Mouse (Mus musculus): ENCODE measurements around the gene Gm20388. TPM values are rescaled to one million over a fixed set of nuclear protein-coding genes. Genes with fewer than 3 reads are reported as not detected.

Gene Gm20388
- total RNA-seq, 2 experiments from 2014 or later: 2.4 to 2.6 TPM

DNA sequence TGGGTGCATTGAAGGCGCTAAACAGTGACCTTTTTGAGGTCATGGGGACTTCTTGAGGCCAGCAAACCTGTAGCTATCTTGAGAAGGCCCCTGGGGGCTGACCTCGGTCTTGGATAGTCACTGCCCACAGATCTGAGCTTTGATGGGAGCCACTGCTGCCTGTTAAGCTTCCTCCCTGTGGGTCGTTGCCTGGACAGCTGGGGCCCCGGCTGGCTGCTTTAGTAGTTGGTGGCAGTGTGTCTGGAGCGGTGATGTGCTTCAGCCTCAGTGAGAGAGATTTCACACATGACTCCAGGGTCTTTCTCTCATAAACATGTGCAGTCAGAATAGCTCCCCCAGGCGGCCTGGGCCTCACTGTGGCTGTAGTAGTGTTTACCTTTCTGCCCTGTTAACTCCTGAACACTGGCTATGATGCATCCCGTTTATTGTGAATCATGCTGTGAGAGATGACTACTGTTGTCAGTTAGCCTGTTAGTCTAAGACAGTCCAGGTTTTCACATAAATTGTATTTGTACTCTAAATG, 2100.5 kb downstream of the Gm20388 start:
- Histone ChIP-seq H3K27ac (peak overlapping the region; percentile 22), H3K4me3 (no peak overlapping the region)
- no peak; the same call in 1 of the 2 replicates for TF ChIP-seq CTCF (IDR thresholded peaks at IDR 0.05)
- no peak for DNase-seq (ENCODE audit: extremely low spot score in 1 of 2, low spot score in 2 of 2)
- intact Hi-C loops (cut with DNase I): no loop called here

DNA sequence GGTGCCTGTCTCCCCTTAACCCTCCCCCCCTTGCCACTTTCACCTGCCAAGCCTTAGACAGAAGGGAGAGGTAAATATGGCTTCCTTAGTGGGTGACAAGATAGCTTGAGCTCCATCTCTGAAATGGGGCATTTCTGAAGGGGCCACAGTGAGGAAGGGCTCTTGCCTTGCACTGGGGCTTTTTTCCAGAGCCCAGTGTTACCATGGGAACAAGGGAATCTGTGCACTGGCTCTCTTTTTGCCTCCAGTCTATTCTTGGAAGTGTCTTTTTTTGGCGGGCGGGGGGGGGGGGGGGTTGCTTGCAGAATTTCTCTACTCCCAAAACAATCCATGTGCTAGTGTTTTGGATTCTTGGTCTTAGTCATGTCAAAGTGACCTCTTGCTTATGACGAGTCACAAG, 2104.0 kb downstream of the Gm20388 start:
- intact Hi-C loops (cut with DNase I): no loop called here
- peak overlapping the region; percentile 22; the same call in 1 of the 2 replicates for H3K27ac ChIP-seq
- TF ChIP-seq CTCF (IDR thresholded peaks at IDR 0.05): no peak
- H3K4me3 ChIP-seq: no peak overlapping the region
- DNase-seq (ENCODE audit: extremely low spot score in 1 of 2, low spot score in 2 of 2): no peak

DNA sequence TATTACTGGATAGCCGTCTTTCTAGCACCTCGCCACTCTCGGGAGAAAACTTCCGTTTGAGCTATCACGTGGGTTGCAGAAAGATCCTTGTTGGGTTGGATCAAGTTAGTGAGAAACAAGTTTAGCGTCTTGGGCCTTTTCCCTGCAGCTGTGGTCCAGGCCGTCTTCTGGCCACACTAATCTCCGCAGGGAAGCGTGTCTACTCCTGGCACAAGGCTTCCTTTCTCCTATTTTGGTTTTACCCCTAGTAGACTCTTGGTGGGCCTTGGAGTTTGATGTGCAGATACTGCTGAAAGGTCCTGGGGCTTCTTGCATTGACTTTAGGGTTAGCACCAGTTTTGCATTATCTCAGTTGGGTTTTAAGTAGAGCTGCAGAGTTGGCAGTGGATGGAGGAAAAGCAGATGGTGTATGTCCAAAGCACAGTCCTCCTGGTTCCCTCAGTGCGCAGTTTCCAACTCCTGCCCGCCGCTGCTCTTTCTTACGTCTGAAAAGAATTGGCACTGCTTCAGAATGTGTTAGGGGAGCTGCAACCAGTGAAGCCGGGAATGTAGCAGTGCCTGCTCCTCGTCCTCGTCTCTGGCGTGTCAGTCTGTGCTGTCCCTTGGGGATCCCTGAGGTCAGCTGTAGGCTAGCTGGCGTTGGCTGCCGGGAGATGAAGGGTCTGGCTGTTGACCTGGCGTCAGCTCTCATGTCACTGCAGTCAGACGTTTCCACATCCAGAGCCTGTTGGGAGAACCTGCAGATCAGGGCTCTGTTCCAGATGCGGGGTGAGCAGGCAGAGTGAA, 2107.6 kb downstream of the Gm20388 start:
- no peak overlapping the region for H3K4me3 ChIP-seq
- peak overlapping the region; percentile 66; the same call in 1 of the 2 replicates for H3K27ac ChIP-seq
- no peak for TF ChIP-seq CTCF (IDR thresholded peaks at IDR 0.05)
- intact Hi-C loops (cut with DNase I): loop anchor here (2.0 kb wide), 1 partner anchor 67 kb away; no protein-coding TSS in a partner anchor
- no peak for DNase-seq (ENCODE audit: extremely low spot score in 1 of 2, low spot score in 2 of 2)

DNA sequence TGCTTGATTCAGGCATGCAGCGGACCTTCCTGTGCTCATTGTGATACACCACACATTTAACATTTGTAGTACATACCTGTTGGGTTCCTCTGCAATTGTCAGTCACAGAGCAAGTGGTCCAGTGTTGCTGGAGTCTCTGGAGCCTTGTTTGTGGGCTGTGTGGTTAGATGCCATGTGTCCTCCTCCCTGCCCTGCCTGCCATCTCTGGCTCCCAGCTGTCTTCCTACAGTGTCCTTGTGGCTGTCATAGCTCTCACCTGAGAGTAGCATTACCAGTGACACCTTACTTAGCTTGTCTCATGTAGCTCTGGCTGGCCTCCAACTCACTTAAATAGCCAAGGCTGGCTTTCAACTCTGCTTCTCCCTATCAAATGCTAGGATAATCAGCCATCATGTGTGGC, 2108.5 kb downstream of the Gm20388 start:
- peak overlapping the region; percentile 75; the same call in 1 of the 2 replicates for H3K27ac ChIP-seq
- no peak for TF ChIP-seq CTCF (IDR thresholded peaks at IDR 0.05)
- H3K4me3 ChIP-seq: no peak overlapping the region
- DNase-seq (ENCODE audit: extremely low spot score in 1 of 2, low spot score in 2 of 2): no peak
- intact Hi-C loops (cut with DNase I): loop anchor here (2.0 kb wide), 1 partner anchor 66 kb away; no protein-coding TSS in a partner anchor

DNA sequence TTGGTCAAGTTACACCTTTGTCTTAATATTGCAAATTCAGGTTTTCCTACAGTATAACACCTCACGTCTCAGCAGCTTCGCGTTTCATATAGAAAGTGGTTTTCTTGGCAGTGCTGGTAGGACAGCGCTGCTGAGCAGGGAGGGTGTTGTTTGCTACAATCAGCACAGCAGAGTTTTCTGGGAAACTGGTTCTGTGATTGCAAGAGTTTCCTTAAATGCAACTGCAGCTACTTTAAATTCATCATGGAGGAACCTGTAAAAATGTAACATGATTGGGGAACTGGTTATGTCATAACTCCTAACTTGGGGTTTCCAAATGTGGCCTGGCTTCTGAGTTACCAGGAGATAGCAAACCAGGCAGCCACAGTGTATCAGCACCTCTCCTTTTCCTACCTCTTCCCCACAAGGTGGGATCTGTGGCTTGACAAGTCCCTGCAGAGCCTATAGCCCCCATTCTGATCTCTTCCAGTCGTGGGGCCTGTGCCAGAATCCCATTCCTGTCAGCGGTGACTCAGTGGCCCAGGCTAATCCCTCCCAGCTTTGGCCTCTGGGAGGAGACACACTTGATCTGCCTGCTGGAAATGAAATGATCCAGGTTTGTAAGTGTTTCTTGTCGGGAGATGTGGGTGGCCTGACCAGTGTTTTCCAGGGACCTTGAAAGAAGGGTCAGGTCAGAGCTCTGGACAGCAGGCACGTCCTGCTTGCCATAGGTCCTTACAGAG, 2109.6 kb downstream of the Gm20388 start:
- intact Hi-C loops (cut with DNase I): no loop called here
- H3K4me3 ChIP-seq: no peak overlapping the region
- peak overlapping the region; percentile 75 for H3K27ac ChIP-seq
- no peak for TF ChIP-seq CTCF (IDR thresholded peaks at IDR 0.05)
- no peak for DNase-seq (ENCODE audit: extremely low spot score in 1 of 2, low spot score in 2 of 2)

DNA sequence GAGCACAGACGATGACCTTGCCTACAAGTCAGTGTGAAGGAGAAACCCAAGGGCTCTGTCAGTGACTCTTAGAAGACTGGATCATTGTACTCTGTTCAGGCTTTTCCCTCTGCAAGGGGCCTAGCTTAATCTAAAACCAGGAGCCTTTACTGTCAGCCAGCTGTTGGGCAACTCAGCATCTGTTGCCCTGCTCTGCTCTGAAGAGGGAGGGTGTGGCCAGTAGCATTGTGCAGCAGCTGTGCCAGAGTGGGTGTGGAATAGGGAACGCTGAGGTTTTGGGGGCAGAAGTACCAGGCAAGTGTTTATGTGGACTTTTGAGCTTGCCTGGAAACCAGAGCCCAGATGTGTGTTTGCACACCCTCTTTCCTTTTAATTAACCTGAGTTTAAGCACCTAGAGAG, 2111.1 kb downstream of the Gm20388 start:
- Histone ChIP-seq H3K4me3 (no peak overlapping the region), H3K27ac (peak overlapping the region; percentile 38; the same call in 1 of the 2 replicates)
- intact Hi-C loops (cut with DNase I): no loop called here
- no peak for DNase-seq (ENCODE audit: extremely low spot score in 1 of 2, low spot score in 2 of 2)
- TF ChIP-seq CTCF (IDR thresholded peaks at IDR 0.05): no peak

DNA sequence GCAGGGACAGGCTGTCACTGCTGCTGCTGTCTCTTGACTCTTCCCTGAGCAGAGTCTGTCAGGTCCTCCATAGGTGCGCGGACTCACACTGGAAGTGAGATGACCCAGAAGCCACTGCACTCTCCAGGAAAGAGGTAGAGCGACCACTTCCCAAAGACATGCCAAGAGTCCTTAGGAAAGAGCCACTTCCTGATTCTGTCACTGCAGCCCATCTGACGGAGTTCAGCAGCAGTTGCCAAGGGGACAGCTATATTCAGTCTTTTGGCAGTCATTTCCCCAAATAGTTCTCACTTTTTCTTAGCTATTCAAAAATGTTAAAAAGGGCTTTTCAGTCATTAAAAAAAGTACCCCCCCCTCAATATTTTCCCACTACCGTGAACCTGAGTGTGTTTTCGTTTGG, 2111.6 kb downstream of the Gm20388 start:
- TF ChIP-seq CTCF (IDR thresholded peaks at IDR 0.05): no peak
- no peak for DNase-seq (ENCODE audit: extremely low spot score in 1 of 2, low spot score in 2 of 2)
- Histone ChIP-seq H3K27ac (peak overlapping the region; percentile 38; the same call in 1 of the 2 replicates), H3K4me3 (no peak overlapping the region)
- intact Hi-C loops (cut with DNase I): no loop called here

DNA sequence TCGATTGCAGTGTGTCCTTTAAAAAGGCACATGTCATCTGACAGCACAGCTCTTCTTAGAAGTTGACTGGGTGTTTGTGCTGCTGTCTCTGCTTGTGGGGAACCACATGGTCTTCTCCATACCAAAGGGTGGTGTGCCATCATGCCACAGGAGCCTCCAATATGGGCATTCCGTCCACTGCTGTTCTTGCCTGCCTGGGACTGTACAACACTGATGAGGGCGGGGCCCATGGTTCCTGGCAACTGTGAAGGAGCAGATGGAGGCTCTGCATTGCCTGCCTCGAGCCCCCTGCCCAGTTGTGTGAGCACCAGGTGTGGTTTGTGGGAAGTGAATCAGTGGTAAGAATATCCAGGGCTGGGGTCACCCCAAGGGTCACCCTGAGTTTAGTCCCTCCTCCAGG, 2112.1 kb downstream of the Gm20388 start:
- Histone ChIP-seq H3K27ac (no peak overlapping the region), H3K4me3 (no peak overlapping the region)
- TF ChIP-seq CTCF (IDR thresholded peaks at IDR 0.05): no peak
- no peak for DNase-seq (ENCODE audit: extremely low spot score in 1 of 2, low spot score in 2 of 2)
- intact Hi-C loops (cut with DNase I): no loop called here

DNA sequence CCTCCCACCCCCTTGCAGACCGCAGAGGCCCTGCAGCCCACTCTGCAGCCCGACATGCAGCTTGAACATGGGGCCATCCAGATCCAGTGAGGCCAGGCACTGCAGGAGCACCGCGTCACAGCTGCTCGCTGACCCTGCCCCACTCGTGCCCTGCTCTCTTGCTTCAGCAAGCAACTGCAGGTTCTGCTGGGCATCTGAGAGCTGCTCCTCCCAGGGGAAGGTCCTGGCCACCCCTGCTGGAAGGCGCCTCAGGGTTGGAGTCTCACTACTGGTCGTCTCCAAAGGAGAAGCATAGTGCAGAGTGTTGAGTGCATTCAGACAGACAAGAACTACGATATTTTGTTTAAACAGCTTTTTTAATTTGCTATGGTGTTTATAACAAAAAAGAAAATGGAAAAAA, 2114.9 kb downstream of the Gm20388 start:
- DNase-seq (ENCODE audit: extremely low spot score in 1 of 2, low spot score in 2 of 2): no peak
- no peak overlapping the region for H3K4me3 ChIP-seq
- no peak for TF ChIP-seq CTCF (IDR thresholded peaks at IDR 0.05)
- intact Hi-C loops (cut with DNase I): no loop called here
- H3K27ac ChIP-seq: no peak overlapping the region

DNA sequence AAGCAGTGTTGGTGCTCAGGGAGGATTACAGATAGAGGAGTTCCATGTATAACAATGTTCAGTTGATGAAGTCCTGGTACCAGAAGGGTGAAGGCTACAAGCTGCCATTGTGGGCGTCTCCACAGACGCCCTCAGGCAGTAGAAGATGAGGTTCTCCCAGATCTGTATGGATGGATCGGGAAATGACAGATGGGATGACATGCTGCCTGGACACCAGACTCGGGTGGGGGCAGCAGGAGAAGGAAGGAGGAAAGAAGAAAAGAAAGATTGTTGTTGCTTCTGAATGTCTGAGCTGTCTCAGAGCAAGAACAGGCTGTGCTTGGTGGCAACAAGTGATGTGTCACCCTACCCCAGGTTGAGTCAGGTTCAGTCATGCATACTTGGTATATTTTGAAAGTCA, 2117.5 kb downstream of the Gm20388 start:
- no peak for TF ChIP-seq CTCF (IDR thresholded peaks at IDR 0.05)
- Histone ChIP-seq H3K27ac (no peak overlapping the region), H3K4me3 (no peak overlapping the region)
- no peak for DNase-seq (ENCODE audit: extremely low spot score in 1 of 2, low spot score in 2 of 2)
- intact Hi-C loops (cut with DNase I): no loop called here

DNA sequence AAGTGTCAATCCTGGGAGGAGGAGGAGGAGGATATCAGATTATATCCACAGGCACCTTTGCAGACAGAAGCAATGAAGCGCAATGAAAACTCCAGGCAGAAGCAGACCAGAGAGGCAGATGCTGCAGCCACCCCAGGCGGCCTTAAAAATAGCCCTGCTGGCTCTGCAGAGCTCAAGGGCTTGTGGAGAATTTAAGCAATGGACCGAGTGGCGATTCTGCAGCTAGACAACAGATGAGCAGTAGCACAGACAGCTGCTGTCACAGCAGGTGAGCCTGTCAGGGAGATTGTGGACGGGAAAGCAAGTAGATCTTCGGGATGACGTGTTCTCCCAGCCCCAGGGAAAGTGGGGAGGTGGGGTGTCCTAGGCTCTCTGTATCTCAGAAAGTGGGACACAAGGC, 2120.3 kb downstream of the Gm20388 start:
- no peak for DNase-seq (ENCODE audit: extremely low spot score in 1 of 2, low spot score in 2 of 2)
- no peak overlapping the region for H3K4me3 ChIP-seq
- H3K27ac ChIP-seq: no peak overlapping the region
- no peak for TF ChIP-seq CTCF (IDR thresholded peaks at IDR 0.05)
- intact Hi-C loops (cut with DNase I): no loop called here

DNA sequence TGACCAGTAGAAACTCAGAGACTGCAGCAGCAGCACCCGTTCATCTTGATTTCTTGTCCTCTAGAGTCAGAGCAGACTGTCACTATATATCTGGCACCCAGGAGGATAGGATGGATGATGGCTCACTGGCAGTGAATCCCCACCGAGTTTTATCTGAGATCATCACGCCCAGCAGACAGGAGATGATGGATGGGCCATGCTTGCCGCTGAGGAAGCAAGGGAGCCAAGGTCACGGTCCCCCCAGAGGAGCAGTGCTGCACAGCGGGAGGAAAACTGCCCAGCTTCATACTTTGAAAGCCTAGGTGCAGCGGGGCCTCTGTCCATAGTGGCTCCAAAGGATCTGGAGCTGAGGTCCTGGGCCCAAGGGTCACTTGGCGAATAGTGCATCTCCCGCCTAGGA, 2122.1 kb downstream of the Gm20388 start:
- intact Hi-C loops (cut with DNase I): no loop called here
- no peak for TF ChIP-seq CTCF (IDR thresholded peaks at IDR 0.05)
- H3K4me3 ChIP-seq: no peak overlapping the region
- no peak overlapping the region for H3K27ac ChIP-seq
- DNase-seq (ENCODE audit: extremely low spot score in 1 of 2, low spot score in 2 of 2): no peak
